Mouse (Mus musculus): ENCODE measurements around the gene Sdk1.

DNA sequence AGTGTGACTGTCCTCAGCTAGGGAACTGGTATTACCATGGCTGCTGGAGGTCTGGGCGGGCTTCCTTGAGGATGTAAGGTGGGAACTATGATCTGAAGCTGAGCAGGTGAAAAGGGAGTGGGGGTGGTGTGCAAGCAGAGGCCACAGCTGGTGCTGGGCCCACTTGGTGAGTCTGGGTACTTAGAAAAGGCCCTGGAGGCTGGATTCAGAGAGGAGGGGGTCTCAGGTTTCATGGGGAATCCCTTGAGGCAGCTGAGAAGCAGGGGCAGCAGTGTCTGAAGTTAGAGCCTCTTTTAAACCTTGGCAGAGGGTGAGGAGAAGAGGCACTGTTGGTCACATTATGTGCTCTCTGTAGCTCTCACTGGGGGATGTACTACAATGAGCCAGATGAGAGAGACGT is 163.4 kb downstream of the Sdk1 start:
- TF ChIP-seq CTCF (IDR thresholded peaks at IDR 0.05; ENCODE audit: control insufficient read depth, insufficient read depth, insufficient replicate concordance, low read depth, low read length) (no peak), POLR2A (IDR thresholded peaks at IDR 0.05; ENCODE audit: control insufficient read depth, low read depth, low read length) (no peak)

Measured in testis, adult 2 months (tissue).